Mouse (Mus musculus) hindlimb bud, embryonic 11.5 days (tissue): ENCODE measurements around the gene Plxna3.
"Not testable (repeated sequence)": the region's sequence is repeated elsewhere in the genome, so short reads cannot be mapped to it uniquely, and the experiment has no call there.

Experiments
- DNase-seq: peaks from one replicate; pipeline ENCODE4 v3.0.0-alpha.2; 2012; ENCODE audit warnings: low read depth, low spot score; ENCODE audit errors: extremely low spot score

Gene Plxna3

GRCm38 (mm10) chrX:74328725-74329161 is at the start of gene Plxna3:
Gene Plxna3 (plus strand): TSS chrX:74329066.
- no peak for DNase-seq

- no peak for DNase-seq
Measured at GRCm38 (mm10) chrX:74281041-74281731, 47.7 kb upstream of the Plxna3 start.

- DNase-seq = no peak
Measured at GRCm38 (mm10) chrX:74281732-74282394, 47.0 kb upstream of the Plxna3 start, which contains the start of the genes Taz and Dnase1l1. Gene Taz (plus strand): TSS chrX:74281912. Gene Dnase1l1 (minus strand): TSS chrX:74282337.

- no peak for DNase-seq
Measured at GRCm38 (mm10) chrX:74282395-74283091, 46.3 kb upstream of the Plxna3 start.

GRCm38 (mm10) chrX:74283092-74283437 is 45.8 kb upstream of the Plxna3 start:
- DNase-seq = no peak

GRCm38 (mm10) chrX:74293431-74293830 is 35.4 kb upstream of the Plxna3 start:
- no peak for DNase-seq

- DNase-seq = no peak
Measured at GRCm38 (mm10) chrX:74296538-74297448, 32.1 kb upstream of the Plxna3 start, which contains the start of gene Atp6ap1. Gene Atp6ap1 (plus strand): TSS chrX:74297097.

- no peak for DNase-seq
Measured at GRCm38 (mm10) chrX:74298348-74298747, 30.5 kb upstream of the Plxna3 start.

GRCm38 (mm10) chrX:74299721-74300120 is 29.1 kb upstream of the Plxna3 start:
- no peak for DNase-seq

GRCm38 (mm10) chrX:74304867-74305700 is 23.8 kb upstream of the Plxna3 start, which contains the start of gene Gdi1:
Gene Gdi1 (plus strand): TSS chrX:74304998.
- no peak for DNase-seq

GRCm38 (mm10) chrX:74312540-74313464 is 16.1 kb upstream of the Plxna3 start, which contains the start of gene Fam50a:
Gene Fam50a (plus strand): TSS chrX:74313033.
- DNase-seq = no peak

- DNase-seq = no peak
Measured at GRCm38 (mm10) chrX:74329215-74329671, 377 bp downstream of the Plxna3 start.

GRCm38 (mm10) chrX:74330166-74330930 is 1.5 kb downstream of the Plxna3 start:
- DNase-seq = no peak

GRCm38 (mm10) chrX:74352645-74353466 is 24.0 kb downstream of the Plxna3 start:
- no peak for DNase-seq

GRCm38 (mm10) chrX:74353467-74353770 is 24.6 kb downstream of the Plxna3 start, which contains the start of gene Lage3:
Gene Lage3 (minus strand): TSS chrX:74353618.
- no peak for DNase-seq

- DNase-seq = not testable (repeated sequence)
Measured at GRCm38 (mm10) chrX:74357069-74357468, 28.2 kb downstream of the Plxna3 start.

- DNase-seq = no peak
Measured at GRCm38 (mm10) chrX:74359171-74359570, 30.3 kb downstream of the Plxna3 start.
